Mouse (Mus musculus) ES-Bruce4 (cell line): ENCODE data around the gene Slc35b4. TPM values are rescaled to one million over a fixed set of nuclear protein-coding genes. Genes with fewer than 3 reads are reported as not detected.

ENCODE experiments used
- H3K27ac ChIP-seq: 2 replicates; pipeline ENCODE4 v1.5.1; 2012; ENCODE audit warnings: low read length, inconsistent platforms; ENCODE audit not compliant: insufficient read depth
- H3K27me3 ChIP-seq: 2 replicates; pipeline ENCODE4 v1.6.1; 2012; ENCODE audit warnings: mild to moderate bottlenecking, low read length, inconsistent platforms; ENCODE audit not compliant: control insufficient read depth, poor library complexity, insufficient read depth, severe bottlenecking
- H3K36me3 ChIP-seq: 2 replicates; pipeline ENCODE4 v1.6.1; 2012; ENCODE audit warnings: inconsistent platforms, mild to moderate bottlenecking, low read length, moderate library complexity; ENCODE audit not compliant: control insufficient read depth, poor library complexity, insufficient read depth, severe bottlenecking
- H3K4me1 ChIP-seq: one replicate; pipeline ENCODE4 v1.8.1; 2011; ENCODE audit warnings: low read length; ENCODE audit not compliant: control insufficient read depth, insufficient read depth
- H3K4me3 ChIP-seq: 2 replicates; pipeline ENCODE4 v1.5.1; 2011; ENCODE audit warnings: low read depth, mild to moderate bottlenecking, low read length
- H3K9ac ChIP-seq: 2 replicates; pipeline ENCODE4 v1.6.1; 2012; ENCODE audit warnings: low read depth, mild to moderate bottlenecking, inconsistent platforms; ENCODE audit not compliant: poor library complexity, severe bottlenecking
- H3K9me3 ChIP-seq: replicated peaks from 2 replicates; pipeline ENCODE4 v1.6.1; 2012; ENCODE audit warnings: mild to moderate bottlenecking, low read length, inconsistent platforms; ENCODE audit not compliant: control insufficient read depth, poor library complexity, insufficient read depth, severe bottlenecking
- CTCF ChIP-seq: IDR thresholded peaks from one replicate; pipeline ENCODE4 v1.8.1; 2011; ENCODE audit warnings: low read depth, low read length
- EP300 ChIP-seq: IDR thresholded peaks from 2 replicates; pipeline ENCODE4 v1.6.1; 2011; ENCODE audit warnings: low read depth, low read length; ENCODE audit not compliant: insufficient read depth
- POLR2A ChIP-seq: IDR thresholded peaks from one replicate; pipeline ENCODE4 v1.8.1; 2011; ENCODE audit warnings: low read length; ENCODE audit not compliant: insufficient read depth
- polyA plus RNA-seq: library from polyadenylated mRNA; stranded (reverse); fragments of >200 nt; gene quantifications from 2 replicates; pipeline ENCODE4 v1.2.4, GENCODE M21; 2011; ENCODE audit warnings: low read depth; ENCODE audit not compliant: missing spikeins, insufficient read depth, insufficient read length

Gene Slc35b4
- polyA plus RNA-seq, 1 experiment = 18.7 TPM

DNA sequence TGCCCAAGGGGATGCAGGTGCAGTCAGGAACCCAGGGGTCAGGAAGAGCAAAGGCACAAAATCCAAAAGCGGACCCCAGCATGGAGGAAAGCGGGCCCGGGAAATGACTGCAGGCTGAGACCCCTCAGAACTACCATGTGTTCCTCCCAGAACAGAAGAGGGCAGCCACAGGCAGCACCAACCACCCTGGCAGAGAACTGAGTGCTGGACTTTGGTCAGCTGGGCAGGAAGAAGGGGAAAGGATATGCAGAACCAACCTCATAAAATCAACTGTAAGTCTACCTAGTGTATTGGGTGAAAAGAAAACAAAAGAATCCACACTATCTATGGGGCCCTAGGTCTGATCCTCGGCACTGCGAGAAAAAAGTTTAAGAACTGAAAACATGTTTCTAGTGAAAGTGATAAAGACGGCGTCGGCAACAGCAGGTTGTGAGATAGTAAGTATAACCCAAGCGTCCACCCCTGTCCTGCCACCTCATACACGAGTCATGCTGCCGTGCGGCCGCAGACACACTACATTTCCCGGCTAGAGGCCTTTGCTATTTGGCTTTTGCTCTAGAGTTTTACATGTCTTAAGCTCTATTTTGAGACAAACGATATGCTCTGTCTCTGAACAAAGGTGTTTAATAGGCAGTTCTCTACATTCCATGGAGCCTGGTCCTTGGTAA, 21.6 kb downstream of the Slc35b4 start:
- Histone ChIP-seq H3K9ac (no peak overlapping the region), H3K4me1 (no peaks in the 10 kb centered on the region), H3K27me3 (no peaks in the 10 kb centered on the region), H3K27ac (no peak overlapping the region), H3K4me3 (no peak overlapping the region), H3K36me3 (0 out of 2 replicates have a peak, but pooled peaks cover 5% of the 10 kb centered on the region), H3K9me3 (no peaks in the 10 kb centered on the region)
- no peak for TF ChIP-seq POLR2A
- TF ChIP-seq CTCF = no peak
- no peak for TF ChIP-seq EP300

DNA sequence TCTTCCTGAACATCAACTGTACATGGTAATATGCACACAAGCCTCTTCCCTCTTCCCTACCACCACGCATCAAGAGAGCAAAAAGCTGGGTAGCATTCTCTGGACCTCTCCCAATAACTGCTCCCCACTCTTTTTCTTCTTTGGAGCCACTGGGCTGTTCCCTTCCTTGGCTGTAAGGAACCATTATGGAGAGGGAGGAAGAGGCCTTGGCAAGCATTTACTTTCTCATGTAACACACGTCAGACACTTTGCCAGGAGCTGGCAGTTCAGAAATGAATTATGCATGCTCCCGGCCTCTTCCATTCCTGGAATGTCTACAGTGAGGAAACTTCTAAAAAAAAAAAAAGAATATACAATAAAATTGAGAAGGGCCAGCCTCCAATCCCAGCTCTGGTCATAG, 22.7 kb downstream of the Slc35b4 start:
- Histone ChIP-seq H3K9me3 (no peaks in the 10 kb centered on the region), H3K4me3 (no peak overlapping the region), H3K27ac (no peak overlapping the region), H3K9ac (no peak overlapping the region), H3K36me3 (0 out of 2 replicates have a peak, but pooled peaks cover 2% of the 10 kb centered on the region), H3K4me1 (no peaks in the 10 kb centered on the region), H3K27me3 (no peaks in the 10 kb centered on the region)
- TF ChIP-seq EP300 (no peak), CTCF (no peak), POLR2A (no peak)

DNA sequence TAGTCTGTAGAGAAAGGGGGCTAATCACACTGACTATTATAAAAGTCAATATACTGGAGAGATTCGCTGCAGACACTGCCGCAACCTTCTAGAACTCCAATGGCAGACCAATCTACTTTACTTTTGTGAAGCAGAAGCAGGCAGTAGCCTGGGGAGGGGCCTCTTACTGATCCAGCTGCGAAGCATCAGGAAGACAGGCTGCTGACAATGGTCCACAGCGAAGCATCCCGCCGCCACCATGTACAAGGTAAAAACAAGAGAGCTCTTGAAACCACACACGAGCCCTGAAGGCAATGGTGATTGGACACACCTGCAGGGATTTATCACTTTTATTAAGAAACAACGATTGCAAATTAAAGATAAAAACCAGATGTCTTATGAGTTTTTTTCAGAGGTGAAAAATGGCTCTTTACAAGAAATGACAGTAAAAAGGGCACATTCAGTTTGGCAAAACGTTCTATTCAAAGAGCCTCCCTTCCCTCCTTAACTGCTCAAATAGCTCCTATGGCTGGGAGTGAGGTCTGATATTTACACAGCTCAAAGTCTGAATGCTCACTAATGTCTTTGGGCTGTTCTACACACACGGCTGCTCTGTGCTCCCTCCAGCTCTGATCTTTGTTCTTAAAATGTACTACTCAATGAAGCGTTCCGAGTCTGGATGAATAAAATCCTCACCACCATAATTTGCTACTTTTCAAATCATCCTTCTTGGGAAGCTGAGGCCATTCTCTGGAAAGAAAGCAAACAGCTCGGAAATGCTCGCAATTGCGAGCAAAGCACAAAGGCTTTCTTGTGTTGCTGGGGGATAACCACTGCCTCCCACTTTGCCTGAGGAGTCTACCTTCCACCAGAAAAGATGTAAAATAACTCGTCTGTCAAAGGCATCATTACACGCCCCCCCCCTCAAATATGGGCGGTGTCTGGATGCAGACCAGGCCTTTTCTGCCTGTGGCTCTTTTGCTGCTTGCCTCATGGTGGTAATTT, 23.6 kb downstream of the Slc35b4 start:
- Histone ChIP-seq H3K36me3 (0 out of 2 replicates have a peak, but pooled peaks cover under 1% of the 10 kb centered on the region), H3K27ac (no peak overlapping the region), H3K4me3 (no peak overlapping the region), H3K27me3 (no peaks in the 10 kb centered on the region), H3K9ac (no peak overlapping the region), H3K9me3 (no peaks in the 10 kb centered on the region), H3K4me1 (no peaks in the 10 kb centered on the region)
- no peak for TF ChIP-seq POLR2A
- TF ChIP-seq CTCF = no peak
- TF ChIP-seq EP300 = no peak

GRCm38 (mm10) chr6:34149821-34150220, 27.1 kb downstream of the Slc35b4 start:
- H3K9ac ChIP-seq = no peak overlapping the region
- TF ChIP-seq EP300 (no peak), POLR2A (no peak), CTCF (no peak)
- H3K36me3 ChIP-seq = no peaks in the 10 kb centered on the region

GRCm38 (mm10) chr6:34149066-34149465, 27.8 kb downstream of the Slc35b4 start:
- no peaks in the 10 kb centered on the region for H3K4me1 ChIP-seq
- no peak overlapping the region for H3K4me3 ChIP-seq
- no peak overlapping the region for H3K9ac ChIP-seq
- no peaks in the 10 kb centered on the region for H3K9me3 ChIP-seq
- TF ChIP-seq EP300 = no peak
- H3K27ac ChIP-seq = no peak overlapping the region
- H3K36me3 ChIP-seq = no peaks in the 10 kb centered on the region
- no peaks in the 10 kb centered on the region for H3K27me3 ChIP-seq

More at GRCm38 (mm10) chr6:34149821-34150220, 27.1 kb downstream of the Slc35b4 start:
- Histone ChIP-seq H3K9me3 (no peaks in the 10 kb centered on the region), H3K4me3 (no peak overlapping the region), H3K4me1 (no peaks in the 10 kb centered on the region), H3K27me3 (no peaks in the 10 kb centered on the region), H3K27ac (no peak overlapping the region)

- no peaks in the 10 kb centered on the region for H3K27me3 ChIP-seq
- no peaks in the 10 kb centered on the region for H3K9me3 ChIP-seq
Measured at GRCm38 (mm10) chr6:34148639-34149038, 28.3 kb downstream of the Slc35b4 start.

More at GRCm38 (mm10) chr6:34148639-34149038, 28.3 kb downstream of the Slc35b4 start:
- no peaks in the 10 kb centered on the region for H3K4me1 ChIP-seq
- no peaks in the 10 kb centered on the region for H3K36me3 ChIP-seq
- H3K9ac ChIP-seq = no peak overlapping the region
- H3K27ac ChIP-seq = no peak overlapping the region
- no peak overlapping the region for H3K4me3 ChIP-seq
- TF ChIP-seq EP300 (no peak), POLR2A (no peak), CTCF (no peak)
